Mouse (Mus musculus) myocyte (in vitro differentiated cells): ENCODE data around the gene Susd3.

Experiments used
- POLR2A ChIP-seq: IDR thresholded peaks from one replicate; pipeline ENCODE4 v1.6.1; 2011; ENCODE audit warnings: low read depth, mild to moderate bottlenecking, control low read depth, moderate library complexity; ENCODE audit not compliant: insufficient read length
- POLR2AphosphoS2 ChIP-seq: IDR thresholded peaks from one replicate; pipeline ENCODE4 v1.6.1; 2011; ENCODE audit warnings: low read depth, control low read depth; ENCODE audit not compliant: insufficient read length

DNA sequence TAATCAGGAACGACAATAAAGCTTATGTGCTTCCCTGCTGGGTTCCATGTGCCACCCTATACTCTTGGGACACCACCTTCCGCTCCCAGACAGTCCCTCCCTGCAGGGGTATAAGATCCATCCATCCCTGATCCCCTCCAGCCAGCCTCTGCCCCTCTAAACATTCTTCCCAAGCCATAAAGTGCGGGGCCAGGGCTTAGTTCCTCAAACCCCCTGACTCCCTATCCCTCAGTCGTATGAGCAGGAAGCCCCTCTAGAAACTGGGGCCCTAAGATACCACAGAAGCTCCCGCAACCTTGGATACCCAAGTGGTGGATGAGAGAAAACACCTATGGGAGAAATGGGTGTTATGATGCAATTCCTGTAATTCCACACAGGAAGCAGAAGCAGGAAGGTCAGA, 52.3 kb downstream of the Susd3 start:
- TF ChIP-seq POLR2A: no peak
- no peak for TF ChIP-seq POLR2AphosphoS2
